Mouse (Mus musculus) limb, embryonic 11.5 days (tissue): ENCODE measurements around the gene Susd4. TPM values are rescaled to one million over a fixed set of nuclear protein-coding genes. Genes with fewer than 3 reads are reported as not detected.

ENCODE experiments used
- ATAC-seq: fragments of 200-750 bp; cut with Nextera tagmentation; 2 replicates; pipeline ENCODE4 v1.8.0; 2017; ENCODE audit warnings: low read depth; ENCODE audit not compliant: insufficient number of reproducible peaks, low FRiP score, low TSS enrichment
- DNase-seq: peaks from one replicate; pipeline ENCODE4 v3.0.0-alpha.2; 2015; ENCODE audit warnings: low spot score
- H3K27ac ChIP-seq: fragments of 300-500 bp; sonication (generic); replicated peaks from 2 replicates; pipeline ENCODE4 v1.5.1; 2014; ENCODE audit warnings: low read depth, mild to moderate bottlenecking, low read length
- H3K27me3 ChIP-seq: fragments of 300-500 bp; sonication (generic); 2 replicates; pipeline ENCODE4 v1.6.1; 2014; ENCODE audit warnings: mild to moderate bottlenecking, low read length, mixed read lengths; ENCODE audit not compliant: control insufficient read depth, insufficient read depth
- H3K36me3 ChIP-seq: fragments of 300-500 bp; sonication (generic); 2 replicates; pipeline ENCODE4 v1.6.1; 2014; ENCODE audit warnings: mild to moderate bottlenecking, low read length, moderate library complexity, mixed read lengths; ENCODE audit not compliant: control insufficient read depth, insufficient read depth
- H3K4me1 ChIP-seq: fragments of 300-500 bp; sonication (generic); 2 replicates; pipeline ENCODE4 v1.6.1; 2014; ENCODE audit warnings: low read length, mixed read lengths; ENCODE audit not compliant: control insufficient read depth, insufficient read depth
- H3K4me2 ChIP-seq: fragments of 300-500 bp; sonication (generic); 2 replicates; pipeline ENCODE4 v1.6.1; 2014; ENCODE audit warnings: low read depth, mild to moderate bottlenecking, moderate library complexity; ENCODE audit not compliant: severe bottlenecking
- H3K4me3 ChIP-seq: fragments of 300-500 bp; sonication (generic); 2 replicates; pipeline ENCODE4 v1.5.1; 2014; ENCODE audit warnings: low read depth, low read length
- H3K9ac ChIP-seq: fragments of 300-500 bp; sonication (generic); 2 replicates; pipeline ENCODE4 v1.6.1; 2014; ENCODE audit warnings: mild to moderate bottlenecking, low read length
- H3K9me3 ChIP-seq: fragments of 300-500 bp; sonication (generic); 2 replicates; pipeline ENCODE4 v1.6.1; 2016; ENCODE audit warnings: low read length; ENCODE audit not compliant: control insufficient read depth
- WGBS: fragments of 180-500 bp; shearing (Covaris S2); extraction: QIAGEN DNeasy Blood & Tissue Kit; methylation state at CpG from one replicate; pipeline ENCODE4 v1.1.7; 2014; 5-methylcytosine and 5-hydroxymethylcytosine counted together
- polyA plus RNA-seq: library from polyadenylated mRNA; unstranded; fragments of >200 nt; fragmentation: Nextera tagmentation; extraction: Ambion mirVana; gene quantifications from 2 replicates; pipeline ENCODE4 v1.2.1, GENCODE M21; 2014

Susd4 gene
- polyA plus RNA-seq, 1 experiment from 2014 or later = 10.0 TPM

- H3K9ac ChIP-seq = no peak overlapping the region
- 74% methylated on average over 12 of the region's 12 CpGs for WGBS
- no peaks in the 10 kb centered on the region for H3K27me3 ChIP-seq
- H3K36me3 ChIP-seq = no peaks in the 10 kb centered on the region
- H3K9me3 ChIP-seq = no peaks in the 10 kb centered on the region
- H3K4me2 ChIP-seq = no peak overlapping the region
- no peak for ATAC-seq
- no peak overlapping the region for H3K27ac ChIP-seq
- no peak for DNase-seq
- H3K4me1 ChIP-seq = 0 out of 2 replicates have a peak, but pooled peaks cover 9% of the 10 kb centered on the region
- H3K4me3 ChIP-seq = no peak overlapping the region
Observed at GRCm38 (mm10) chr1:182897506-182898138, 134.0 kb downstream of the Susd4 start.

GRCm38 (mm10) chr1:182902095-182902494 lies 138.4 kb downstream of the Susd4 start:
- Histone ChIP-seq H3K9me3 (no peaks in the 10 kb centered on the region), H3K36me3 (no peaks in the 10 kb centered on the region), H3K27me3 (no peaks in the 10 kb centered on the region), H3K4me1 (0 out of 2 replicates have a peak, but pooled peaks cover 4% of the 10 kb centered on the region), H3K27ac (no peak overlapping the region), H3K4me3 (no peak overlapping the region), H3K4me2 (no peak overlapping the region), H3K9ac (no peak overlapping the region)
- WGBS = 74% methylated on average over 5 of the region's 5 CpGs
- DNase-seq = no peak
- ATAC-seq = no peak

- Histone ChIP-seq H3K9me3 (no peaks in the 10 kb centered on the region), H3K36me3 (no peaks in the 10 kb centered on the region), H3K27ac (no peak overlapping the region), H3K27me3 (no peaks in the 10 kb centered on the region), H3K4me1 (no peaks in the 10 kb centered on the region), H3K4me3 (no peak overlapping the region), H3K9ac (no peak overlapping the region), H3K4me2 (no peak overlapping the region)
- DNase-seq (no peak), ATAC-seq (no peak)
- 82% methylated on average over 3 of the region's 3 CpGs for WGBS
Observed at GRCm38 (mm10) chr1:182902906-182903305, 139.2 kb downstream of the Susd4 start.

GRCm38 (mm10) chr1:182905669-182906068 lies 142.0 kb downstream of the Susd4 start:
- Histone ChIP-seq H3K4me1 (0 out of 2 replicates have a peak, but pooled peaks cover 2% of the 10 kb centered on the region), H3K9ac (no peak overlapping the region), H3K36me3 (no peaks in the 10 kb centered on the region), H3K4me2 (no peak overlapping the region), H3K4me3 (no peak overlapping the region), H3K27me3 (no peaks in the 10 kb centered on the region), H3K27ac (no peak overlapping the region), H3K9me3 (no peaks in the 10 kb centered on the region)
- no peak for ATAC-seq
- no peak for DNase-seq
- WGBS = 87% methylated on average over 3 of the region's 3 CpGs

GRCm38 (mm10) chr1:182908050-182909036 lies 144.7 kb downstream of the Susd4 start:
- Histone ChIP-seq H3K36me3 (no peaks in the 10 kb centered on the region), H3K27ac (no peak overlapping the region), H3K9ac (no peak overlapping the region), H3K9me3 (no peaks in the 10 kb centered on the region), H3K4me1 (0 out of 2 replicates have a peak, but pooled peaks cover 2% of the 10 kb centered on the region), H3K27me3 (no peaks in the 10 kb centered on the region), H3K4me2 (no peak overlapping the region), H3K4me3 (no peak overlapping the region)
- ATAC-seq (peak; percentile 70; the same call in 1 of the 2 replicates), DNase-seq (peak; percentile 63)
- WGBS = 24% methylated on average over 14 of the region's 14 CpGs

GRCm38 (mm10) chr1:182909066-182909465 lies 145.4 kb downstream of the Susd4 start:
- 65% methylated on average over 3 of the region's 3 CpGs for WGBS
- H3K4me3 ChIP-seq = no peak overlapping the region
- no peak for ATAC-seq
- H3K4me1 ChIP-seq = 0 out of 2 replicates have a peak, but pooled peaks cover 2% of the 10 kb centered on the region
- H3K36me3 ChIP-seq = no peaks in the 10 kb centered on the region
- H3K9me3 ChIP-seq = no peaks in the 10 kb centered on the region
- H3K27ac ChIP-seq = no peak overlapping the region
- no peak overlapping the region for H3K4me2 ChIP-seq
- no peak overlapping the region for H3K9ac ChIP-seq
- no peaks in the 10 kb centered on the region for H3K27me3 ChIP-seq
- DNase-seq = no peak

GRCm38 (mm10) chr1:182909596-182909995 lies 145.9 kb downstream of the Susd4 start:
- ATAC-seq = no peak

GRCm38 (mm10) chr1:182912591-182912990 lies 148.9 kb downstream of the Susd4 start:
- no peaks in the 10 kb centered on the region for H3K27me3 ChIP-seq
- H3K4me1 ChIP-seq = 0 out of 2 replicates have a peak, but pooled peaks cover 2% of the 10 kb centered on the region
- H3K9me3 ChIP-seq = no peaks in the 10 kb centered on the region
- no peak overlapping the region for H3K27ac ChIP-seq
- no peak overlapping the region for H3K4me2 ChIP-seq
- ATAC-seq (no peak), DNase-seq (no peak)
- no peak overlapping the region for H3K9ac ChIP-seq
- 81% methylated on average over 2 of the region's 2 CpGs for WGBS
- H3K4me3 ChIP-seq = no peak overlapping the region
- H3K36me3 ChIP-seq = no peaks in the 10 kb centered on the region

More at GRCm38 (mm10) chr1:182909596-182909995, 145.9 kb downstream of the Susd4 start:
- 88% methylated on average over 5 of the region's 5 CpGs for WGBS
- Histone ChIP-seq H3K9me3 (no peaks in the 10 kb centered on the region), H3K4me1 (0 out of 2 replicates have a peak, but pooled peaks cover 2% of the 10 kb centered on the region), H3K4me2 (no peak overlapping the region), H3K36me3 (no peaks in the 10 kb centered on the region), H3K4me3 (no peak overlapping the region), H3K27ac (no peak overlapping the region), H3K9ac (no peak overlapping the region), H3K27me3 (no peaks in the 10 kb centered on the region)
- no peak for DNase-seq
